Mouse (Mus musculus): ENCODE measurements around the gene Prss12. TPM values are rescaled to one million over a fixed set of nuclear protein-coding genes. Genes with fewer than 3 reads are reported as not detected.

Gene Prss12
- polyA plus RNA-seq, 1 experiment from 2014 or later: 27.9 TPM

DNA sequence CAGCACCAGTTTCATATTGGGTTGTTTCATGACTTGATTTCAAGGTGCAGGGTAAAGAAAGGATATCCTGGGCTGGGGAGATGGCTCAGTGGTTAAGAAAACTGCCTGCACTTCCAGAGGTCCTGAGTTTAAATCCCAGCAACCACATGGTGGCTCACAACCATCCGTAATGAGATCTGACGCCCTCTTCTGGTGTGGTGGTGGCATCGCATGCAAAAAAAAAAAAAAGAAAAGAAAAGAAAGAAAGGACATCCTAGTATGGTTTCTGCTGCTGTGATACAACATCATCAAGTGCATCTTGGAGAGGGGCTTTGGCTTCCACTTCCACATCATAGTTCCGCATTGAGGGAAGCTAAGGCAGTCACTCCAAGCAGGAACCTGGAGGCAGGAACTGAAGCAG, 65.1 kb downstream of the Prss12 start:
- peaks cover 10% of the 10 kb centered on the region for H3K4me1 ChIP-seq
- H3K27me3 ChIP-seq: no peaks in the 10 kb centered on the region
- WGBS: 64% methylated on average over 4 of the region's 4 CpGs
- ATAC-seq (ENCODE audit: insufficient number of reproducible peaks, low FRiP score, low TSS enrichment, low read depth): no peak
- no peak overlapping the region for H3K4me2 ChIP-seq
- no peak overlapping the region for H3K27ac ChIP-seq
- H3K36me3 ChIP-seq: 0 out of 2 replicates have a peak, but pooled peaks cover 4% of the 10 kb centered on the region
- no peak overlapping the region for H3K9ac ChIP-seq
- H3K9me3 ChIP-seq: no peaks in the 10 kb centered on the region
- no peak overlapping the region for H3K4me3 ChIP-seq

DNA sequence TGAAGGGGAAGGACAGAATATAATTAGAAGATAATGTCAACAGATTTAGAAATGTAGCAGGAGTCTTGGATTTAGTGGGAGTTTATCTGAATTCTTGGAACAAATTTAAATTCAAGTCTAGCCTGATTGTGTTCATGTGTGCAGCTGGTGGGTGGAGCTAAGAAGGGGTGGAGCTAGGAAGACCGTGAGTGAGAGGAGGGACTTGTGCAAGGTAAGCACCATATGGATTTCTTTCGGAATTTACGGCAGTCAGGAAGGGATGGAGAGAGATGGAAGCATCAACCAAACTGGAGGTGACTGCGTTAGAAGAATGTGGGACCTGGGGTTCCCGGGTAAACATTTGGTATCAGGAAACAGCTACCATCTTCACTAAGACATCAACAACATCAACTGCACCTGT, 68.2 kb downstream of the Prss12 start:
- no peak overlapping the region for H3K27ac ChIP-seq
- no peaks in the 10 kb centered on the region for H3K36me3 ChIP-seq
- H3K4me1 ChIP-seq: no peaks in the 10 kb centered on the region
- H3K9me3 ChIP-seq: no peaks in the 10 kb centered on the region
- no peak overlapping the region for H3K9ac ChIP-seq
- WGBS: 38% methylated on average over 5 of the region's 5 CpGs
- no peak overlapping the region for H3K4me2 ChIP-seq
- no peak overlapping the region for H3K4me3 ChIP-seq
- H3K27me3 ChIP-seq: no peaks in the 10 kb centered on the region
- ATAC-seq (ENCODE audit: insufficient number of reproducible peaks, low FRiP score, low TSS enrichment, low read depth): no peak

DNA sequence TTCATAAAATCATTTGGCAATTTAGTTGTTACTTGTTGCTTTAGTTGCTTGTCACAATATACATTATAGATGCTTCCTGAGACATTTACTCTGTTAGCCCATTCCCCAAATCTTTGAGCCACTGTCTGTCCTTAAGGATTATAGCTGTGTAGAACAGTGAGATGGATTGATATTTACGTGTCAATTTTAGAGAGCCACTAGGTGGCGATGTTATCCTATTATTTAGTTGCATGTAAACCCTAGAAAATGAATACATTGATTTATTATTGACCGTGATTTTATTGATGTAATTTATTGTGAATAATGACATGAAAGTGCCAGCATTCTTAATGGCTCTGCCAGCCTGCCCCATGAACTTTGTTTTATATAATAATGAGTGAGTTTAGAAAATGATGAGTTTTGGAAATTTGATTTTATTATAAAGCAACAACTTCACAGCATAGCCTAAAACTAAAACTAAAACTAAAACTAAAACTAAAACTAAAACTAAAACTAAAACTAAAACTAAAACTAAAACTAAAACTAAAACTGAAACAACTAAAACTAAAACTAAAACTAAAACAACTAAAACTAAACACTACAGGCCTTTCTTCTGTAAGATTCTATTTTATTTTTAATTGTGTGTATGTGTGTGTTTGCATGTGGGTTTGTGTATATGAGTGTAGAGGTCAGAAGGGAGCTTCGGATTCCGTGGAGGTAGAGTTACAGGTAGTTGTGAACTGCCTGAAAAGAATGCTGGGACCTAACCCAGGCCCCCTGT, 69.1 kb downstream of the Prss12 start:
- H3K4me1 ChIP-seq: no peaks in the 10 kb centered on the region
- H3K27ac ChIP-seq: no peak overlapping the region
- H3K4me2 ChIP-seq: no peak overlapping the region
- H3K9ac ChIP-seq: no peak overlapping the region
- 18% methylated on average over 5 of the region's 5 CpGs for WGBS
- H3K9me3 ChIP-seq: no peaks in the 10 kb centered on the region
- no peak overlapping the region for H3K4me3 ChIP-seq
- no peak for ATAC-seq (ENCODE audit: insufficient number of reproducible peaks, low FRiP score, low TSS enrichment, low read depth)
- H3K36me3 ChIP-seq: no peaks in the 10 kb centered on the region
- H3K27me3 ChIP-seq: no peaks in the 10 kb centered on the region

DNA sequence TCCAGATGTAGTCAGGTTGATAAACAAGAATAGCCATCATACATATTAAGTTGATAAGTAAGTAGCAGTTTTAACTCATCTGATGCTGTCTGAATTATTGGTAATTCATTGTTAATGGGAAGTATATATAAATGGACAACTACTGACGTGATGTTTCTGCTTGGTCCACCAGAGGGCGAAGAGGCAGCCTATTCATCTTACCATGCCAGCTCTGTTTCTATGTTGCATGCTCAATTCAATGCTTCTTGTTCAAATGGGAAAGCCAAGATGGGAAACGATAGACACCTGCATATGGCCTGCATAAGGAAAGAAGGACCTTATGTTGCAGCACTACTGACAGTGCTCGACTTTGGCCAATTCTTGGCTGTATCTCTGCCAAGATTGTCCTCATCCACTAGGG, 70.1 kb downstream of the Prss12 start:
- no peak overlapping the region for H3K4me3 ChIP-seq
- H3K9me3 ChIP-seq: no peaks in the 10 kb centered on the region
- H3K27me3 ChIP-seq: no peaks in the 10 kb centered on the region
- no peaks in the 10 kb centered on the region for H3K36me3 ChIP-seq
- 37% methylated on average over 4 of the region's 4 CpGs for WGBS
- no peak overlapping the region for H3K4me2 ChIP-seq
- H3K9ac ChIP-seq: no peak overlapping the region
- H3K4me1 ChIP-seq: no peaks in the 10 kb centered on the region
- ATAC-seq (ENCODE audit: insufficient number of reproducible peaks, low FRiP score, low TSS enrichment, low read depth): no peak
- no peak overlapping the region for H3K27ac ChIP-seq

DNA sequence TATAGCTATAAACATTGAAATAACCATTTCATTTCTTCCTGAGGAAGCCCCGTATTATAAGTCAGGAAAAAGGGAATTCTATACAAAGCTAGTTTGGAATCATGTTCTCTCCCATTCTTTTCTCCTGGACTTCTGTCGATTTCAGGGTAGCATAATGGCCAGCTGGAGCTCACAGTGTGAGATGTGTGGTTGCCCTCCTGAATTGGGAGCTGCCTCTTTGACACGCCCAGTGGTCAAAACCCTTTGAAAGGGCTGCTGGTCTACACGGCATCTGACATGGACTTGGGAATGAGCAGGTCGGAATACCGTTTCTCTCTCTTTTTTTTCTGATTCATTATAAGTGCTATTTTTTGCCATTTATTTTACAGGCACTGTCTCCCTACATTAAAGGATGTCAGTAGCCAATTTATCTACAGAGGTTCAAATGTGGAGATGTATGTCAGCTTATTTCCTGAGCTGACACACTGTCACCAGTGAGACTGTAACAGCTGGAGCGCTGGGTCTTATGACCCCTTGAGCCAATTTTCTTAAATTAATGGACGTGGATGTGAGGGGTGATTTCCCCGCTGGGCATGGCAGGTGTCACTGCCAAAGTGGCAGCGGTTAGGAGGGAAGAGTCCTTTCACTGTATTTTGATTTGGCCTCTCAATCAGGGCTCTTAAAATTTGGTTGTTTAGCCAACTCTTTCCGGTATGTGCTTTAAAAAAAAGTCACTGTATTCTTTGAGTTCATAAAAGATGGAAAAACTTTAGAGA, 79.8 kb downstream of the Prss12 start:
- 66% methylated on average over 11 of the region's 11 CpGs for WGBS
- H3K4me1 ChIP-seq: no peaks in the 10 kb centered on the region
- H3K36me3 ChIP-seq: no peaks in the 10 kb centered on the region
- no peak overlapping the region for H3K4me3 ChIP-seq
- H3K27ac ChIP-seq: no peak overlapping the region
- no peak overlapping the region for H3K9ac ChIP-seq
- ATAC-seq (ENCODE audit: insufficient number of reproducible peaks, low FRiP score, low TSS enrichment, low read depth): no peak
- H3K27me3 ChIP-seq: no peaks in the 10 kb centered on the region
- H3K4me2 ChIP-seq: no peak overlapping the region
- H3K9me3 ChIP-seq: no peaks in the 10 kb centered on the region

DNA sequence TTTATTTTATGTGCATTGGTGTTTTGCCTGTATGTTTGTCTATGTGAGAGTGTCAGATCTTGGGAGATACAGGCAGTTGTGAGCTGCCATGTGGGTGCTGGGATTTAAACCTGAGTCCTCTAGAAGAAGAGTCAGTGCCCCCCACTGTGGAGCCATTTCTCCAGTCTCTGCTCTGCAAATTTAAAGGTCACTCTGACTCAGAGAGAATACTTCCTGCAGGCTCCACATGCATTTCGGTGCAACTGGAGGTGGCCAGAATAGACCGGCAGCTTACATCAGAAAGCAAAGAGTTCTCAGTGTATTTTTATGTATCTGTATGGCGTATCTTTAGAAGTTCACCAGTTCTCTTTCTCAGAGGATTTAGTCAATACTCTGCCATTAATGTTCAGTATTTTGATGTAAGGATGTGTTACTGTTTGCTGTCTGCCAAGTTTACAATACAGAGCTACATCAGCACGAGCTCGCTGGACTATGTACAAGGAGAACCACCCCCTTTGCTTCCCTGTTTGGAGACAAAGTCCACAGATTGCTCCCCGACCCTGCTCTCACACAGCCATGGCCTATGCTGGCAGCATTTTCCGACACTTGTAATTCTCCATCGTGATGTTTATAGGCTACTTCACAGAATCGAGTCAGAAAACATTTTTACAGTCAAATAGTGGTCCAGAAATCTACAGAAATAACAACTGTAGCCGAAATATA, 81.2 kb downstream of the Prss12 start:
- no peaks in the 10 kb centered on the region for H3K27me3 ChIP-seq
- ATAC-seq (ENCODE audit: insufficient number of reproducible peaks, low FRiP score, low TSS enrichment, low read depth): no peak
- 72% methylated on average over 10 of the region's 10 CpGs for WGBS
- no peak overlapping the region for H3K4me2 ChIP-seq
- no peaks in the 10 kb centered on the region for H3K4me1 ChIP-seq
- no peaks in the 10 kb centered on the region for H3K36me3 ChIP-seq
- no peak overlapping the region for H3K4me3 ChIP-seq
- H3K9ac ChIP-seq: no peak overlapping the region
- no peaks in the 10 kb centered on the region for H3K9me3 ChIP-seq
- no peak overlapping the region for H3K27ac ChIP-seq

DNA sequence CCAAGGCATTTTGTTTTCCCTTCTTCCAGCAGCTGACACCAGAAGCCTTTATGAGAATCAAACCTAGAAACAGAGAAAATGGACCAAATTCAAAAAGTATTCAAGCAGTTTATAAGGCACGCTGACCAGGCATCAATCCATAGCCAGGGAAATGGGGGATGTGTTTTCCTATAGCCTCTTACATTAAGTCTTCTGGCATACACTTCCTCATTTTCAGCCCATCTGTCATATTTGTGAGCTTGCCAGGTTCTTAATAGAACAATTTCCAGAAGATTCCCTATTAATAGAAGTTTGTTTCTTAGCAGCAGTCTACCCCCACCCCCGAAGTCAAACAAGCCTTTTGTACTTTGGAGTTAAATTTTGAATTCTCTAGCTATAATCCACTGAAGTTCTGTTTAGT, 84.4 kb downstream of the Prss12 start:
- Histone ChIP-seq H3K9ac (no peak overlapping the region), H3K4me1 (no peaks in the 10 kb centered on the region), H3K4me2 (no peak overlapping the region), H3K9me3 (no peaks in the 10 kb centered on the region), H3K36me3 (no peaks in the 10 kb centered on the region), H3K27me3 (no peaks in the 10 kb centered on the region), H3K27ac (no peak overlapping the region), H3K4me3 (no peak overlapping the region)
- no peak for ATAC-seq (ENCODE audit: insufficient number of reproducible peaks, low FRiP score, low TSS enrichment, low read depth)
- 80% methylated on average over 2 of the region's 2 CpGs for whole genome bisulfite sequencing

DNA sequence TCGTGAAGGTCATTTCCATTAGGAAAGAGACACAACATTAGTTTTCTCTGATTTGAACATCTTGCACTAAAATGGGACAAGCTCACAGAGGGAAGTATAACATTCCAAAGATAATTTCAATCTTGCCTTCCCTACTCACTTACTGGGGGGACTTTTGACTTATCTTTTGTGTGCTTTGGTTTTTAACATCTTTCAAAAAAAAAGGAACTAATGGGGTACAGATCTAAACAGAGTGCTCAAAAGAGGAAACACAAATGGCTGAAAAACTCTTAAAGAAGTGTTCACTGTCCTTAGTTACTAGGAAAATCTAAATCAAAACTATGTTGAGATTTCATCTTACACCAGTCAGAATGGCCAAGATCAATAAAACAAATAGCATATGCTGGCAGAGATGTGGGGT, 90.6 kb downstream of the Prss12 start:
- H3K27me3 ChIP-seq: no peaks in the 10 kb centered on the region
- H3K4me2 ChIP-seq: no peak overlapping the region
- H3K9me3 ChIP-seq: no peaks in the 10 kb centered on the region
- H3K27ac ChIP-seq: no peak overlapping the region
- no peaks in the 10 kb centered on the region for H3K4me1 ChIP-seq
- H3K36me3 ChIP-seq: no peaks in the 10 kb centered on the region
- no peak overlapping the region for H3K4me3 ChIP-seq
- no peak for ATAC-seq (ENCODE audit: insufficient number of reproducible peaks, low FRiP score, low TSS enrichment, low read depth)
- H3K9ac ChIP-seq: no peak overlapping the region
- WGBS: 82% methylated on average over 1 of the region's 1 CpGs

DNA sequence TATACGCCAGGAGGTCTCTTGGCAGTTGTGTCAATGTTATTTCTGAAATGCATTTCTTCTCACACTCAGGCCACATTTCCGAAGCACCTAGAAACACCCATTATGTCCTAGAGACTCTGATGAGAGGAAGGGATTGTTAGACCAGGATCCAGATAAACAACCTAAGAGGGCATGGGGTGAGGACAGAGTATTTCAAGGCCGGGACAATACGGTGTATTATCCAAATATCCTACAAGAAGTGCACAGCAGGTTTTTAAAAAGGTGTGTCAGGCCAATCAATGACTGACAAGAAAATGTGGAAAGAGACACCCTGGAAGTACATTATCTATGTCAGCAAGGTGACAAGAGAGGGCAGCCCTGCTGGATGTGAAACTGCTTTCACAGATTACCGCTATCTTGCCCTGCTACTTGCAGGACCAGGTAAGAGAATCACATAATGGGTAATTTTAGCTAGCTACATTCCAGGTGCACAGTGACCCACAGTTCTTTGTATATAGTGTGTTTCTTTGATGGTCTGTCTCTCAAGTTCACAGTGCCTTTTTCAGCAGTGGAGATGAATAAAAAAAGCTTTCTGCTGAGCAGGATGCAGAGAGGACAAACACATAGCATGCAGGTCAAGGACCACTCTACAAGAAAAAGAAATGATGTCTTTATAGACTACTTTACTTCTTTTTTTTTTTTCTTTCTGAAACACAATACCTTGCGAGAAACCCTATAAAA, 97.0 kb downstream of the Prss12 start:
- Histone ChIP-seq H3K36me3 (no peaks in the 10 kb centered on the region), H3K27ac (no peak overlapping the region), H3K27me3 (no peaks in the 10 kb centered on the region), H3K9ac (no peak overlapping the region), H3K9me3 (no peaks in the 10 kb centered on the region), H3K4me3 (no peak overlapping the region), H3K4me1 (no peaks in the 10 kb centered on the region), H3K4me2 (no peak overlapping the region)
- 83% methylated on average over 6 of the region's 6 CpGs for WGBS
- ATAC-seq (ENCODE audit: insufficient number of reproducible peaks, low FRiP score, low TSS enrichment, low read depth): no peak

DNA sequence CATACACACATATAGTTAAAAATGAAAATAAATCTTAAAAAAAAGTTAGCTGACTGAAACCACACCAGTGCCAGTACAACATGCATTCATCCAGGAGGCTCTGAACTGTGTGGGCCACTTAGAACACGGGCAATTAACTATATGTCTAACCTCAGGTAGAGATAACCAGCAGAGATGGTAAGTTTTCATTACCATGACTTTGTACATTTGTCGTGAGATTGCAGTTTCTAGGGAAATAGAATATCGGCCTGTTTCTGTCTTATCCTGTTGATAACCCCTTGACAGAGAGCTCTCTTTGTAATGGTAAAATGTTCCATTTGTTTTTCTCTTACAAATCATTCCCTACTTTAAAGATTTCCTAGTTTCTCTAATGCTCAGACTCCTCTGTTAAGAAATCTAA, 103.8 kb downstream of the Prss12 start:
- 88% methylated on average over 3 of the region's 3 CpGs for WGBS

DNA sequence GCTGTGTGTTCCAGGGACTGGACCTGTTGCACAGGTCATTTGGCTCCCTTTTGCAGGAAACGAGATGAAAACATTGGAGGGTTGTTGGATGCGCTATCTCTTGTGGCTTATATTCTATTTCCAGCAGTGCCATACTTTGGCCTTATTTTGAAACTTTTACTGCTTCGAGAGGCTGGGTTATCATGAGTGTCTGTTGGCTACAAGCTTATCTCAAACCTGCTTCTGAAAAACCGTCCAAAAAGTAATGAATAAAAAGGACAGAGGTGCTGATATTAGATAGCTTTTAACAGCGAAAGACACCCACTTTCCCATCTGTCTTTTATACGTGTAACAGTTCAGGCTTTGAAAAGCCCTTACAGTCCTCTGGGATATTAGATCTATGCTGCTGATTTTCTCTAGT, 107.2 kb downstream of the Prss12 start:
- WGBS: 81% methylated on average over 6 of the region's 6 CpGs
- H3K27ac ChIP-seq: no peak overlapping the region
- H3K4me2 ChIP-seq: no peak overlapping the region
- H3K27me3 ChIP-seq: no peaks in the 10 kb centered on the region
- no peaks in the 10 kb centered on the region for H3K4me1 ChIP-seq
- H3K9me3 ChIP-seq: no peaks in the 10 kb centered on the region
- no peak overlapping the region for H3K9ac ChIP-seq
- H3K36me3 ChIP-seq: no peaks in the 10 kb centered on the region
- H3K4me3 ChIP-seq: no peak overlapping the region
- ATAC-seq (ENCODE audit: insufficient number of reproducible peaks, low FRiP score, low TSS enrichment, low read depth): no peak

More for the DNA sequence above, 103.8 kb downstream of the Prss12 start:
- no peaks in the 10 kb centered on the region for H3K4me1 ChIP-seq
- H3K27me3 ChIP-seq: no peaks in the 10 kb centered on the region
- H3K9me3 ChIP-seq: no peaks in the 10 kb centered on the region
- no peak overlapping the region for H3K4me3 ChIP-seq
- H3K27ac ChIP-seq: no peak overlapping the region
- no peak overlapping the region for H3K9ac ChIP-seq
- ATAC-seq (ENCODE audit: insufficient number of reproducible peaks, low FRiP score, low TSS enrichment, low read depth): no peak
- no peaks in the 10 kb centered on the region for H3K36me3 ChIP-seq
- H3K4me2 ChIP-seq: no peak overlapping the region

Data from limb, embryonic 15.5 days (tissue).